Mouse (Mus musculus) skeletal muscle tissue, adult 2 months (tissue): Measurements from ENCODE around the gene Mylk.
A peak's percentile ranks its signal among the peaks of the same experiment; 100 is the strongest.

ENCODE experiments used
- DNase-seq: peaks from one replicate; pipeline ENCODE4 v3.0.0-alpha.2; 2012; ENCODE audit warnings: low read depth, low spot score

Mylk gene

GRCm38 (mm10) chr16:34839704-34840331 is 94.8 kb downstream of the Mylk start:
- peak; percentile 54 for DNase-seq

GRCm38 (mm10) chr16:34844783-34845182 is 99.8 kb downstream of the Mylk start:
- no peak for DNase-seq

GRCm38 (mm10) chr16:34847638-34848037 is 102.6 kb downstream of the Mylk start:
- no peak for DNase-seq

- no peak for DNase-seq
Measured at GRCm38 (mm10) chr16:34854066-34854465, 109.1 kb downstream of the Mylk start.

- DNase-seq, result no peak
Measured at GRCm38 (mm10) chr16:34855136-34855535, 110.1 kb downstream of the Mylk start.

- no peak for DNase-seq
Measured at GRCm38 (mm10) chr16:34855751-34856150, 110.7 kb downstream of the Mylk start.

GRCm38 (mm10) chr16:34857631-34858030 is 112.6 kb downstream of the Mylk start:
- DNase-seq, result no peak

- no peak for DNase-seq
Measured at GRCm38 (mm10) chr16:34860761-34861160, 115.8 kb downstream of the Mylk start.

GRCm38 (mm10) chr16:34861744-34862365 is 116.8 kb downstream of the Mylk start:
- no peak for DNase-seq

GRCm38 (mm10) chr16:34865373-34865772 is 120.4 kb downstream of the Mylk start:
- no peak for DNase-seq

GRCm38 (mm10) chr16:34867217-34867616 is 122.2 kb downstream of the Mylk start:
- DNase-seq, result no peak

- no peak for DNase-seq
Measured at GRCm38 (mm10) chr16:34880031-34880778, 135.2 kb downstream of the Mylk start.

- DNase-seq, result no peak
Measured at GRCm38 (mm10) chr16:34880815-34881214, 135.8 kb downstream of the Mylk start.

GRCm38 (mm10) chr16:34887037-34887436 is 142.0 kb downstream of the Mylk start:
- DNase-seq, result no peak

GRCm38 (mm10) chr16:34894016-34894415 is 149.0 kb downstream of the Mylk start:
- no peak for DNase-seq

GRCm38 (mm10) chr16:34895916-34896315 is 150.9 kb downstream of the Mylk start:
- no peak for DNase-seq

- no peak for DNase-seq
Measured at GRCm38 (mm10) chr16:34896996-34897395, 152.0 kb downstream of the Mylk start.

GRCm38 (mm10) chr16:34898057-34898789 is 153.2 kb downstream of the Mylk start:
- DNase-seq, result no peak

- no peak for DNase-seq
Measured at GRCm38 (mm10) chr16:34899071-34899808, 154.2 kb downstream of the Mylk start.

GRCm38 (mm10) chr16:34899997-34900396 is 155.0 kb downstream of the Mylk start:
- DNase-seq, result no peak

- no peak for DNase-seq
Measured at GRCm38 (mm10) chr16:34900471-34900870, 155.5 kb downstream of the Mylk start.
